Mouse (Mus musculus) lung, postnatal 25 days (tissue): Measurements from ENCODE around the gene Dazl.

Experiments used
- DNase-seq: peaks from one replicate; pipeline ENCODE4 v3.0.0; 2022; ENCODE audit warnings: low spot score

The Dazl gene

DNA sequence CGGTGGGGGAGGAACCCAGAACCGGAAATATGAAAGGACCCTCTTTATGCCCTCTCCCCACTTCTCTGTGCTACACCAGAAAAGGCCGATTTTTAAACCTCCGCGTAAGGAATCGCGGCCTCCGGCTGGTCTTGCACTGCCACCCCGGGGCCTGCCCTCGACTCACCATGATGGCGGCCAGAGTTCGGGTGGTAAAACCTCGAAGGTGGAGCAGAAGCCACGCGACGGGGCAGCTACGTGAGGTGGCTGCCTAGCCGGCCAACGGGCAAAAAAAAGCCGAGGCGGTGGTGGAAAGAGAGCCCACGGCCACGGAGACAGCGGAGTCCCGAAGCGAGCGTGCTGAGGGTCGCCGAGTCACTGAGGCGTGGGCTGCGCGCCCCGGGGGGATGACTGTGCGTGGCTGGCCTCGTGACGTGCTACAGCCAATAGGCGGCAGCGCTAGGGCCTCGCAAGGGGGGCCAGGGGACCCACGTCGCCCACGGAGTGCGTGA, at the start of gene Dazl:
Gene Dazl, minus strand, starts transcription at position 396 of the 491 bp plus-strand sequence.
- no peak for DNase-seq

DNA sequence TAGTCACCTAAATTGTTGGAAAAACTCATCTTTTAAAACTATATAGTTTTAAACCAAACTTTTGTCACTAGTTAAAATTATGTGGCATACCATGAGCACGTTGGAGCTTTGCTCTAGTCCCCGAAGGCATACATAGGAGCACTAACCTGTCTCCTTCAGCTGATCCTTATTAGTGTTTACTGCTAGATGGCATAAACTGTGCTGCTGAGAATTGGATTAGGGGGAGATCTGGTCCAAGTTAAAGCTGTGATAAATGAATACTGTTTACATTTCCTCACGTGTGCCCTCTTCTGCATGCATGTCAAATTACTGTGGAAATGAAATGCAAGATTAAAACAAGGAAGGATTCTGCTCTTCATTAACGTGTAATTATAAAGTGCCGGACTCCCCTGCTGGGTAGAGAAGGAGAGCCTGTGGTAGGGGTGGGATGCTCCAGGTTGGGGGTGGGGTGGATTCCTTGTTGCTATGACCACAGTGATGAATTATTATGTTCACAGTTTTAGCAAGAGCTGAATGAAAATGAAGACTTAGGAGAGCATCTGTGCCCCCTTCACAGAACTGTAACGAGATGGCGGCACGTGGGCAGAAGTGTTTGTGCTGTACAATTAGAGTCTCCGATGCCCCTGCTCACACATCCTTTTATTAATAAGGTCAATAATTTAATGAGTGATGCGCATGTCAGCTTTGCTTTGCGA, 48.6 kb upstream of the Dazl start:
- no peak for DNase-seq

DNA sequence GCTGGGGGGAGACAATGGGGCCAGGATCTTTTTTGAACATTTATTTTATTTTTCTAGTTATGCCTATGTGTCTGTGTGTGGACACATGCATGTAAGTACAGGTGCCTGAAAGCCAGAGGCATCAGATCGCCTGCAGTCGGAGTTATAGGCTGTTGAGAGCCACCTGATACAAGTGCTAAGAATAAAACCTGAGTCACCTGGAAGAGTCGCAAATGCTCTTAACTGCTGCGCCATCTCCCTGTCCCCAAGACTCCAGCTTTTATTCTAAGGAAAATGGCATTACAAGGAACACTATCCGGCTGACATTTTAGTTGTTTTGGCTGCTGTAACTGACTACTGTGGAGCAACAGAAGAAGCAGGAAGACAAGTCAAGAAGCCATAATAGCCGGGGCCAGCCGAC, 45.5 kb upstream of the Dazl start:
- no peak for DNase-seq

DNA sequence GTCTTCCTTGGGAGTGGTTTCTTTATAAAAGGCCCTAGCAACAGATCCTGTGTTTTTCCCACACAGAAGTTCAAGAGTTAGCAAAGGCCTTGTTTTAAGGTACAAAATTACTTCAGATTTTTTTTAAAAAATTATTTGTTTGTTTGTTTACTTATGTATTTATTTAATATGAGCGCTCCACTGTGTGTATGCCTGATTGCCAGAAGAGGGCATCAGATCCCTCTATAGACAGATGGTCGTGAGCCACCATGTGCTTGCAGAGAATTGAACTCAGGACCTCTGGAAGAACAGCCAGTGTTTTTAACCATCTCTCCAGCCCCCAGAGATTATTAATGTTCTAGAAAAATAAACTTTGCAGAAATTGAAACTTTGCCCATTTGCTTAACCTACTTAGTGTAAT, 42.3 kb upstream of the Dazl start:
- DNase-seq: no peak

DNA sequence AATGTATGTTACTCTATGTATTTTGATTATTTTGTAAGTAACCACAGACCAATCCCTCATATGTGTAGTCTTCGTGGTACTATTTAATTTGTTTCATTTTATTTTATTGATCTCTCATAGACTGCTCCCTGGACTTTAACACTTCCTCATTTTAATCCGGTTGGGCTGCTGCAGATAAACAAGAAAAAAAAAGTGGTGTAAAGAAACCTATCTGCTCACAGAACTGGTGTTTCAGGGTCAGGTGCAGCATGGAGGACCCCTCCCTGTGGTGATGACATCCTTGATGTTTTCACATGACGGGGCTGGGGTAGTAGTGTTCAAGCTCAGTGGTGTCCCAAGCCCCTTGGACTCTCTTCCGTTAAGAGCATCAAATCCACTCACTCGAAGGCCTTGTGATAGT, 41.3 kb upstream of the Dazl start:
- DNase-seq: no peak

DNA sequence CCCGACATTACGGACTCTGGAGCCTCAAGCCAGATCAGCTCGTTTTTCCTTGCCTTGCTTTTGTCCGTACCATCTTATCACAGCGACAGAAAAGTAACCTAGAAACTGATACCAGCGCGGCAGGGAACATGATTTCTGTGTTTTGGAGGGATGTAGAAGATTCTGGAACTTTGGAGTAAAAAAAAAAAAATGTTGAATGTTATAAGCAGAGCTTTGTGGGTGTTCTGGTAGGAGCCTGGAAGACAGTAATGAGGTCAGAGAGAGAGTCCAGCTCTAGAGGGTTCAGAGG, 38.5 kb upstream of the Dazl start:
- DNase-seq: no peak

GRCm38 (mm10) chr17:50331171-50332011, 38.0 kb upstream of the Dazl start:
- peak; percentile 35 for DNase-seq

DNA sequence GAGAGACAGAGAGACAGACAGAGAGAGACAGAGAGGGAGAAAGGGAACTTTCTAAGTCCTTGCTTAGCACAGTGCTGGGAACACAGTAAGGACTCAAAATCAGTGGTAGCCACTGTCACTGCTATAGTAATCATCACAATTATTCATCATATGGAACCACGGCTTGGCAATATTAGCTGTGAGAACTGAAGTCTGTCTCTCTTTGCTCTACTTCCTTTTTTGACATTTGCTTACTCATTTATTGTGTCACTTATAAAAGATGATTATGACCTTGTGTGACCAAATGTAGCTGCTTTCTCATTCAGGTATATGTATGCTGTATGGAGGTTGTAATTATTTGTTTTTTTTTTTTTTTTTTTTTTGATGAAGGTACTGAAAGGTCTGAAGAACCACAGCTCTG, 36.8 kb upstream of the Dazl start:
- no peak for DNase-seq

GRCm38 (mm10) chr17:50324658-50325057, 31.2 kb upstream of the Dazl start:
- no peak for DNase-seq

DNA sequence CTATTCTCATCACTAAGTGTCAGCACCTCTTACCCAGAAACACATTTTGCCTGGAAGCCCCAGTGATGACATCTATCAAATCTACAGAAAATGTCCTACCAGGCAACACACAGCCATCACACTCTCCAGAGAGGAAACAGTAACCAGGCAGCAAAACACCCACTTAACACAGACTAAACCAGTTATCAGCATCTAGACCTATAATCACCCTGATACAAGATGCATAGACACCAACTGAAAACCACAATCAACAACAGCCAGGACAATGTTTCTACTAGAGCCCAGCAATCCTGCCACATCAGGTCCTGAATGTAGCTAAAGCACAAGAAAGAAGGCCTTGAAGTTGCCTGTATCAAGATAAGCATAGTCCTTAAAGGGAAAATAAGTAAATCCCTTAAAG, 25.4 kb upstream of the Dazl start:
- no peak for DNase-seq

GRCm38 (mm10) chr17:50316216-50317150, 23.0 kb upstream of the Dazl start:
- no peak for DNase-seq

DNA sequence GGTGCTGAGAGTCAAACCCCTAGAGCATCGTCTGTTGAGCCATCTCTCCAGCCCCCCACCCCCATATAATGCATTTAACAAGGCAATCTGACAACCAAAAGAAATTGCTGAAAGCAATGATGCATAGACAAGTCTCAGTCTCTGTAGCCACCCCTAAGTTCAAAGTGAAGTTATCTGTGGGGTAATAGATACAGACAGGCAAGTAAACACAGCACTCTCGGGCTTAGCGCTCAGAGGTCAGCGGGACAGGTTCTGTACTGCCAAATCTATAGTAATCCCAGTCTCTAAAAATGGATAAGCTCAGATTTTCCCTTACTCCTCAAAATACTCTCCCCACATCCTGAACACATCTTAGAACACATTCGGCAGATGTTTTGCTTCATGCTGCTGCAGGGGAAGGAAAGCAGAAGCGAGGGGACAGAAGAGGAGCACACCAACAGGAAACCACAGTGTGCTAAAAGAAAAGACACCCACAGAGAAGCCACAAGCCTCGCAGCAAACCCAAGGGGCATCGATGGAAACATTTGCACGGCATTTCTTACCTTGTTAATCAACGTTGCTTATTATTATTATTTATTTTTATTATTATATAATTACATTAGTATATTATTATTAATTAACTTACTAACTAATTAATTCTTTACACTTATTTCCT, 16.8 kb upstream of the Dazl start:
- DNase-seq: no peak

GRCm38 (mm10) chr17:50309512-50310072, 16.2 kb upstream of the Dazl start:
- DNase-seq: no peak

DNA sequence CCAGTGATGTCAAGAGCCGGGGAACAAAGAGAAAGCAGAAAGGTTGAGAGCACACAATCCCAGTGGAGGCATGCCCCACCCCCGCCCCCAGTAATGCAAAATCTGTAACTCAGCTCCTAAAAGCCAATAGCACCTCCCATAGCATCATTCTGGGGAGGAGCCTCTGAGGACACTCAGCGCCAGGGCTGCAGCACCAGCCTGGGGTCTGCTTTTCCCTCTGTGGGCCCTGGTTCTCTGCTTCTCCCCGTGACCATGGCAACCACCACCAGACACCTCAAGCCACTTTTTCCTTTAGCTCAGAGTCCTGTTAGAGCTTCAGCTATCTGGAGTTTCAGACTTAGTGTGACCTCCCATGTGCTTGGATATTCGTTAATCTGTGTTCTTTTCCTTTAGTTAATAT, 15.4 kb upstream of the Dazl start:
- DNase-seq: no peak

DNA sequence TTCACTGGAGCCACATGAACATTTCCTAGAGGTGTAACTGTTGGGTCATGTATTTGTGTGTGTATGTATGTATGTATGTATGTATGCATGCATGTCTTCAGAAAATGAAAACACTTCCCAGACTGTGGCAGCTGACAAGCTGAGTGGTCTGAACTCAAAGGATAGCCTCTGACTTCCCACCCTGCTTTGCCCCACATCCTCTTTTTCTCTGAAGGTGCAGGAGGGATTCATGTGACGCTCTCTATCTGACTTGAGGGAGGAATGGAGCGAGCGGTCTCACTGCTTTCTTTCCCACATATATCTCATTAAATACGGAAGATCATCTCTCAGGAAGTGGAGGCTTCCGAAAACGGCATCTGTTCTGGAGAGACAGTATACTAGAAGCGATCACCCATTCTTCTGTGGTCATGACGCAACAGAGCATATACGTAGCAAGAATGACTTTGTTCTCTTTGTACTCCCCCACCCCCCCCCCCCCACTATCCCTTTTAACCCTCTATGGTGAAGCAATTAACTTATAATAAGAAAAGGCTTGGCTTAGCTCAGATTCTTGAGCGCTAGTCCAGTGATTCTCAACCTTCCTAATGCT, 14.7 kb upstream of the Dazl start:
- no peak for DNase-seq

DNA sequence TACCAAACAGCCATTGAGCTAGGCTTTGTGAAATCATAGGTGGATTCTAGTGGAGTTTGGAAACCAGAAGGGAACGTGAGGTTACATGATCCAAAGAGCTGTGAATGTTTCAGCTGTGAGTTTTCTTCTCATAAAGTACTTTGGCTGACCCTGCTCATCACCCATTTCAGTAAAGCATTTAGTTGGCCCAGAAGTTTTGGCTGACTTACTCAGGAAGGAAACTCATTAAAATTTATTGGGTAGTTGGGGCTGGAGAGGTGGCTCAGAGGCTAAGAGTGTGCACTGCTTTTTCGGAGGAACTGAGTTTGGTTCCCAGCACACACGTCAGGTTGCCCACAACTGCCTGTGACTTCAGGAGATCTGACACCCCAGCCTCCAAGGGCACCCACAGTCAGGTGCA, 9.4 kb upstream of the Dazl start:
- DNase-seq: no peak

- DNase-seq: no peak
Measured at GRCm38 (mm10) chr17:50300171-50300841, 6.9 kb upstream of the Dazl start.

DNA sequence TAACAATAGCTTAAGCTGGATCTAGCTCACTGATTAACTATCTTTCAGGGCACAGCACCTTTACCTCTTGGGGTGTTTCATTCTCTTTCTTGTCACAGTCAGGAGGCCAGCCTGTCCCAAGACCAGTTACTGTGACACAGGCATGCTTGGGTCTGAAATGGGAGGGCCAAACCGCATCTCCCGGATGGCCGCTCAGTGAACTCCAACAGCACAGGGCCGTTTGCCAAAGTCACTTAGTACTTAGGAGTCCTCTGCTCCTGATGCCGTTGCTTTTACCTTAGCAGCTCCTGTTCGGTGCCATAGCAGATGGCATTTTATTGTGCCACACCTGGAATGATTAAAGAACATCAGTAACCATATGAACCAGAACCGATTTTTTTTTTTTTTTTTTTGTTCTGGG, 5.4 kb upstream of the Dazl start:
- DNase-seq: no peak

- no peak for DNase-seq
Measured at GRCm38 (mm10) chr17:50294726-50295125, 1.3 kb upstream of the Dazl start.

DNA sequence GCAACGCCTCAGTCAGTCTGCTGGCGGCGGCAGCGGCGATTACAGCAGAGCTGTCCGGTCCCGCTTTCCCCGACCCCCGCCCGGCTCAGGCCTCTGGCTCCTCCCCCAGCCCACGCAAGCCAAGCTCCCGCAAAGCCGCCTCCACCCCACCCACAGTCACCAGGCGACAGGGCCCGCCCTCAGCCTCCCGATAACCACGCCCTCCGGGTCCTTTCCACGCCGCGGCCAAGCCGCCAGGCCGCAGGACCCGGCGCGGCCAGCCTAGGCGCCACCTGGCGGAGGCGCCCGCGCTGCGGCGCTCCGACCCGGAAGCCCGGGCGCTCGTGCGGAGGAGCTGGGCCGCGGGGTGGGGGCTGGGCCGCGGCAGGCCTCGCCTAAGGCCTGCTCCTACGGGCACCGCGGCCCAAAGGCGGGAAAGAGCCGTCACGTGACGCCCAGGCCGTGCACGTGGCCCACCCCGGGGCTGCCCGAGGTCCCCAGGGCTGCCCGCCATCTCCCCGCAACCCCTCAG, 720 bp downstream of the Dazl start:
- DNase-seq: peak; percentile 91
